Mouse (Mus musculus) spleen, postnatal 14 days (tissue): ENCODE measurements around the gene Slc6a5.
"Not testable (repeated sequence)": the region's sequence is repeated elsewhere in the genome, so short reads cannot be mapped to it uniquely, and the experiment has no call there.

ENCODE experiments used
- DNase-seq, 2 experiments: peaks; one replicate each; pipeline ENCODE4 v3.0.0; 2021 to 2022; ENCODE audit warnings: low spot score in 2 of 2

The Slc6a5 gene

DNA sequence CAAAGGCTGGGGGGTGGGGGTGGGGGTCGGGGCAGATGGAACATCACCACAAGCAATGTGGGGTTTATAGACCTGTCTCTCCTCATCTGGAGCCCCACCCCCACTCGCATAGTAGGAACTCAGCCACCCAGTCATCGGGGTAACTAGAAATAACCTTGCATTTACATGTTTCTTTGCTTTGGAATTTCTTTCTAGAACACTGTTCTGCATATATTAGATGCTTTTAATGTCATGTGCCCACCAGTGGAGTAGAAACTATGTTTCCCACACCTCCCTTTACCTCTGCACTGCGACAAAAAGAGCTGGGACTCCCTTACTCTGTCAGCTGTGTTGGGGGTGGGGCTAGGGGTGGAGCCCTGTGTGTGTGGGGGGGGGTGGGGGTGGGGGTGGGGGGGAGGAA lies 3.2 kb downstream of the Slc6a5 start:
- no peak for DNase-seq

DNA sequence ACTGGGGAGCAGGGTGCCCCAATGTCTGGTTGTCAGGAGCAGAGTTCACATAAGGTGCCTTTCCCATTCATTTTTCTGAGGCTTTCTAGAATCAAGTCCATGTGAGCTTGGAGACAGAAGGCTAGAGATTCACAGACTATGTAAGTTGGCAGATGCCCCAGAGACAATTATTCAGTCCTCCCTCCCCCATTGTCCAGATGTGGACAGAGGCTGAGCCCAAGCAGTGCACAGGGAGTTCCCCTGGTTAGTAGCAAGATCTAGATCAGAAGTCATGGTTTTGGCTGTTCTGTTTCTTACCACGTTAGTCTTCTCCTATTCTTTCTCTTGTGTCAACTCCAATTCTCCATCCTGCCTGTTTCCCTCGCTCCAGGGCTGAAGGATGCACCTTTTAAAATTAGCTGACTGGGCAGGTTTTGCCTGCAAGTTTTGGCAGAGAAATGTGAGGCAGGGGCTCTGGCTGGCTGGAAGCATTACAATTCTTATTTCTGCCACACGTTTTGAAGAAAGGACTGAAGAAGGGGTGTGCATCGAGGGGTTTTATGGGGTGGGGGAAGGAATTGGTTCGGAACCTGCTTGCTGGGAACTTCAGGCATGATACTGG lies 3.9 kb downstream of the Slc6a5 start:
- DNase-seq: no peak

DNA sequence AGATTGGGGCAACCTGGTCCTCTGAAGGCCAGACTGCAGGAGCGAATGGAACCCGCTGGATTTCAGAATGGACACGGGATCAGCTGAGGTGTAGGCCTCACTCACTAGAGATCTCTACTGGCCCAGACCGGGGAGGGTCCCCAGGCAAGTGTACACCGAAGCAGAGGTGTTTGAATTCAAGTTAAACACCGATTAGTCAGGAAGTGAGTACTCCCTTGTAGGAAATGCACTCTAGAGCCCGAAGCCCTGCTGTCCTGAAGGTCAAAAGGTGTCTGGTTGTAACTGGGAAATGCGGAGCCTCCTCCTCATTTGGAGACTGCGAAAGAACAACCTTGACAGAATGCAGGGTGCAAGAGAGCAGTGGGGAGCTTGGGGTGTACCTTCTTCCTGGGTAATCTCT lies 5.0 kb downstream of the Slc6a5 start:
- no peak for DNase-seq

DNA sequence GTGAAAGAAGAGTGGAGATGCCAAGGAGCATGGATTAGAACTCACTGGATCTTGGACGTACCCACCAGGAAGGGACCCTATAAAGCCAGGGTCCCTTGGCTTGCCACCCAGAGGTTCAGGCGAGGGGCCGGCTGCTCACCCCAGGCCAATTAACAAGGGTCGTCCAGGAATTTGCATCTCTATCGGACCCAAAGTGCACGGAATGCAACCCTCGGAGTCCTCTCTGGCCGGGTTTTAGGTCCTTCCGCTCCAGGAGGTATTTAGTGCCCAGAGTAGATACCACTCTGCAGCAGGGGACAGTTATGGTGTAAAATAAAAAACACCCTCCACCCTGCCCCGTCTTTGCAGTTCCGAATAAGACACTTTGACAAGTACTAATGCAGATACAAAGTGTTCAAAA lies 5.5 kb downstream of the Slc6a5 start:
- no peak for DNase-seq

DNA sequence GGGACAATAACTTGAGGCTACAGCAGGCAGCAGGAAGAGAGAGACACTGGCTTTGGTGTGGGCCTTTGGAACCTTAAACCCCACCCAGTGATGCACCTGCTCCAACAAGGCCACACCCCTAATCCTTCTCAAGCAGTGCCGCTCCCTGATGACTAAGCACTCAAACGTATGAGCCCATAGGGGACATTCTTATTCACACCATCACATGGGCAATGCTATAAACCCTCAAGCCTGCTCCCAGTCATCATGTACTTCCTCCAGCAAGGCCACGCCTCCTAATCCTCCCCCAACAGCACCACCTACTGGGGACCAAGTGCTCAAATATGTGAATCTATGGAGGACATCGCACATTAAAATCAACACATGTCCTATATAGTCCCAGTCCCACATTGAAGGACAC lies 9.5 kb downstream of the Slc6a5 start:
- DNase-seq: no peak

DNA sequence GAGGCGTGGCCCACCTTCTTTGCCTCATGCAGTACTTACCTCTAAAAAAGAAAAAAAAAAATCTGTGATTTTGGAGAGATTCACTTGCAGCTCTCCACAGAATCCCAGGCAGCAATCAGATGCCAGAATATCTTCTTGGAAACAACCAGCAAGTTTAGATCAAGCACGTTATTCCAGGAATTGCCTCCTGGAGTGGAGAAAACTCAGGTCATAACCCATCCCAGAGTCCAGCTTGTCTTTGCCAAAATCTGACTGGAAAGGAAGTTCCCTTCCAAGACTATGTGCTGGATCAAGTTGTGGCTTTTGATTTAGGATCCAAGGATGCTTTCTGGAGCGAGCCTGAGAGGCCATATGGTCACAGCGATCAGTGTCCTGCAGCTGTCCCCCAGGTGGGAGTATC lies 10.8 kb downstream of the Slc6a5 start:
- DNase-seq: no peak

DNA sequence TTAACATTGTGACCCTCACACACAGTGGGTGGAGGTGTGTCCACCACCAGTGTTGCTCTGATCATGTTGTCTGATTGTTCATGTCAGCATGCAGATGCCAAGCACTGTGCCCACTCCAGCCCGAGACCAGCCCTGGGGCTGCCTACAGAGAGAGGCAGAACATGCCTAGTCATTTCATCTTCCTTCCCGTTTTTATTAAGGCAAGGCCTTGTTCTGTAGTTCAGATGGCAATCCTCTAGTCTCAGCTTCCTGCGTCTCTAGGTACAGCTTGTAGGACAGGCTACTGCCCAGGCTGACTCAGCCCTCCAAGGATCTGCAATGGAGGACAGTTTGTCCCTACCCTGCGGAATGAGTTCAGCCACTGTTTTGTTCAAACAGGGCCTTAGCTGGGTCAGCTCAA lies 13.0 kb downstream of the Slc6a5 start:
- DNase-seq: no peak

DNA sequence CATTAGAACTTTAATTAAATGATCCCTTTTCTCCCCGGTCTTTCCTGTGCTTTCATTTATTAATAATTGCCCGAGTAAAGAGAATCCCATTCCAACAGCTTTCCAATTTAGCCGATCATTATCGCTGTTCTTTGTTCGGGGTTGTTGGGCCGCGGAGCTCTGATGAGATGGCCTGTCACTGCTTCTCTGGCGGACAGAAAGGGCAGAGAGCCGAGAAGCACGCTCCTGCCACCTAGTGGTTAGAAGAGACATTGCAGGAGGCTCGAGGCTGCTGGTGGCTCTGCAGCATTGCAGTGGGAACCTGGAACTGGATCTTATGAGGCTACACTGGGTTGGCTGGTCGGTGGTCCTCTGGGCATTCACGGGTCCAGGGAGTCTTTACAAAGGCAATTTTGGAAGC lies 13.4 kb downstream of the Slc6a5 start:
- peak; percentile 11 to 54 for DNase-seq

DNA sequence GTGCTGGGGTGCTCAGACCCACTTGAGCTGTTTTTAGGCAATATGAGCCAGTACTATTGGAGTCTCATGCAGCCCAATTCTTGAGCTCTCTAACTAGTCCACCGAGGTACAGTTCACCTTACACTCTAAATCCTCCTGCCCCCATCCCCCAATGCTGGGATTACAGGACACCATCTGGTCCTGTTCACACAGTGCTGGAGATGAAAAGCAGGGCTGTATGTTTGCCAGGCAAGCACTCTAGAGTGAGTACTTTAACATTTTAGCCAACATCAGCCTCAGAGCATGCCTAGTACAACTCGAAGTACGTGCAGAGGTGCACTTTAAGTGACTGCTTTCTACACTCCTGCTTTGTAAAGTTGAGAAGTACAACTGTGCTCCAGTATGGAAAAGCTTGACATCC lies 18.6 kb downstream of the Slc6a5 start:
- no peak for DNase-seq

DNA sequence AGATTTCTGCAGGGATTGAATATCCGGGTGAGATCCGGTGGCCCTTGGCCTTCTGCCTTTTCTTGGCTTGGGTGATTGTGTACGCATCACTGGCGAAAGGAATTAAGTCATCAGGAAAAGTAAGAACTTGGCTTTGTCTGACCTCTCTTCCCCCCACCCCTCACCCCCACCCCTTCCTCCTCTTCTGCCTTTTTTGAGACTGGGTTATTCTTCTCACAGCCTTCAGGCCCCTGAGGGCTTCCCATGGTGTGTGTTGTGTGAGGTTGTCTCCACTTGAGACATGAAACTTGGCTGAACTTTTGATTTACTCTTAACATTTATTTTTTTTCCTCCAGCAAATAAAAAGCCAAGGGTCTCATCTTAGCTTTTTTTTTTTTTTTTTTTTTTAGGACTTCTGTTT lies 20.1 kb downstream of the Slc6a5 start:
- DNase-seq: no peak

DNA sequence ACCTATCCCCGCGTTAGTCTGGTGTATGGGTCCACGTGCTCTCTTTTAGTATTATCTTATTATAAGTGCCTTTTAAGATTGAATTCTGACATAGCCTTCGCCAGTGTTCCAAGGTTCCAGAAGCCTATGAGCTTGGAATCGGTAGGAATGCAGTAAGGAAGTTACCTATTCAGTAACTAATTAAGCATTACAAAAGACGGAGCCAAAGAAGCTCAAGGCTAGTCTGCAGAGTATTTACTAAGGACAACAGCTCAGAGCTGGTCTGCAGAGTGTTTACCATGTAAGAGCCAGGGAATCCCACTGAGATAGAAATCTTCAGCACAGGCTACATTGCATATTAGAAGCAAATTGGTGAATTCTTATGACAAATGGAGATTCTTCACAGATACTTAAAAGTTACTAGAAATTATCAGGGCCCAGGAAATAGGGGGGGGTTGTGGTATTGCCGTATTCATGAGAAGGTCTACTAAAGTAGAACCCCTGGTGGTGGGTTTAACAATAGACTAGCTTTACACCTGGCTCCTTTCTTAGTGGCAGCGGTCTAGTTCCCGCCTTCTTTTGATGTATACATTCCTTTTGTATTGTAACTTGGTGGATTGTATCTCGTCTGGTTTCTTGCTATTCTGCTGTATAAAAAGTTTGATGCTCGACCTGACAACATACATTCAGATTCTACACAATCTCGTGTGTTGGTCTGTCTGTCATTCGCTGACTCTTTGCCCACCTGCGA lies 23.6 kb downstream of the Slc6a5 start:
- DNase-seq: not testable (repeated sequence)

DNA sequence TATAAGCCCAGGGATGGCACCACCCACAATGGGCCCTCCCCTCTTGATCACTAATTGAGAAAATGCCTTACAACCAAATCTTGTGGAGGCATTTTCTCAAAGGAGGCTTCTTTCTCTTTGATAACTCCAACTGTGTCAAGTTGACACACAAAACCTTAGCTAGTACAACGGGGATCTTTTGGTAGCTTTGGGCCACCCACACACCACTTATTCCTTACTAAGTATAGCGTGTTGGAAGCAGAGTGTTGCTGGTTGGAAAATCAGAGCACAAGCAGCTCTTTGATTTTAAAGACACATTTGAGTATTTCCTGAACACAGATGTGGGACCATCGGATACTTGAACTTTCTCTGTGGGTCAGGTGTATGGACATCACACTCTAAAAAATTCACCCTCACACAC lies 26.9 kb downstream of the Slc6a5 start:
- no peak for DNase-seq

DNA sequence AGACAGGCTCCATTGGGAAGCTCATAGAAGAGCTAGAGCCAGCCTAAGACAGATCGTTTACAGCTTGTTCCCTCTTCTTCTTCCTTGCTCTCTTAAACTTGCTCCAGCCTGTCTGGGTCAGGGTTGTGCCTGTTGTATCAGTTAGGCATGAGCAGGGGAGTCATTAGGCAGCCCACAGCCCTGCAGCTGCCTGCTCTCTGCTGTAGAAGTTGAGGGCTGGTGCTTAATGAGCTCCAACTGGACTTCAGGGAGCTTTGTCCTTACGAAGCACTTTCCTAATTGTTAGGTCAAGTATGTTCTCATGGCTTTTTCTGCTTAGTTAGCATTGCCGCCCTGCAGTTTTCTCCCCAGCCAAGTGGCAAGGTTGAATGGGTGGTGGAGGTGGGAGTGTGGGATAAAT lies 32.1 kb downstream of the Slc6a5 start:
- no peak for DNase-seq

DNA sequence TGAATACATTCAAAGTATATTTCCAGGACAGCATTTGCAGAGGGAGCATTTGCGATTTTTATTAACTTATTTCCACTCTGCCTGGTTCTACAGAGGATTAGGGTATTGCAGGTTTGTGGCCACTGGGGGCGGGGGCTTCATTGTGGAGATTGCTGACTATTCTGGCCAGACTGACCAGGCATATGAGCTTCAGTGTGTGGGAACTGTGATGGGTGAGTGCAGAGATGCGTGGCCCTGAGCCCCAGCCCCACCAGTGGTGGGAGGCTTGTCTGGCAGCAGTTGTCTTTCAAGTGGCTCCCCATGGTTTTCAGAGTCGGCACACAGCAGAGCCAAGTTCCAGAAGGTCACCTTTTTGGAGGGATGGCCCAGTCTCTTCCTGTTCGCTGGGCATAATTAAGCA lies 32.5 kb downstream of the Slc6a5 start:
- no peak for DNase-seq

DNA sequence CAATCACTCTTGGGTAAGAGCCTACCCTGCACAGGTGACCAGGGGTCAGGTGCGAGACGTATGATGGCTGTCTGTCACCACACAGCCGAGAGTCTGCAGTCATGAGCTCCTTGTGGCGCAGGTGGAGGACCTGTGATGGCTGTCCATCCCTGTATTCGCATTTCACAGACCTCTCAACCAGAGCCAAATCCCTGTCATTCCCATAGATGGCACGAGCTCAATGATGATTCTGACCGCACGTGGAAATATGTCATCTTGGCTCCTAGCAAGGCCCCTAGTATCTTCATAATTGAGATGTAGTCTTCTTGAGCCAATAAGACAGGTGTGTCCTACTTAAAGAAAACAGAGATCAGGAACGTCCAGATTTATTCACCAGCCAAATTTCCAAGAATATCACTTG lies 36.7 kb downstream of the Slc6a5 start:
- DNase-seq: no peak

DNA sequence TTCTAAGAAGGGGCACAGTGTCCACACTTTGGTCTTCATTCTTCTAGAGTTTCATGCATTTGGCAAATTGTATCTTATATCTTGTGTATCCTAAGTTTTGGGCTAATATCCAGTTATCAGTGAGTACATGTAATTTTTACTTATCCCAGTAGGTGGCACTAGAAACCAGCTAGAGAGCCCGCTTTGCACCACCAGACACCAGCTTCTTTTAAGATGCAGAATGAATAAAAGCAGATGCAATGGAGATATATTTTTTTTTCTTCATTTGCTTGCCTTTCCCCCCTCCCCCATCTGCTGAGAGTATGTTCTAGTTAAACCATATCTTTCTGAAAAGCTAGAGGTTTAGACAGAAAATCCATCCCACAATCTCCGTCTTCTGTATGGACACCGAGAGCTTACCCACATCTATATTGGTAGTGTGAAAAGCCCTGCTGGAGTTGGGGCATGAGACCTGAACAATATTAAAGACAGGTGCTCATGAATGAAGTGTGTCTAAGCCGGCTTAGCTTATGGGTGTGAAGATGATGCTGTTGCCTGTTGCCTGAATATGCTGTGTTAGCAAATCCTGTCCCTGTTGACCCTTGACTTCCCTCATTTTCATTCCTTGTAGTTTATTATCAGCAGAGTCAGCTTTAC lies 43.7 kb downstream of the Slc6a5 start:
- DNase-seq: no peak

DNA sequence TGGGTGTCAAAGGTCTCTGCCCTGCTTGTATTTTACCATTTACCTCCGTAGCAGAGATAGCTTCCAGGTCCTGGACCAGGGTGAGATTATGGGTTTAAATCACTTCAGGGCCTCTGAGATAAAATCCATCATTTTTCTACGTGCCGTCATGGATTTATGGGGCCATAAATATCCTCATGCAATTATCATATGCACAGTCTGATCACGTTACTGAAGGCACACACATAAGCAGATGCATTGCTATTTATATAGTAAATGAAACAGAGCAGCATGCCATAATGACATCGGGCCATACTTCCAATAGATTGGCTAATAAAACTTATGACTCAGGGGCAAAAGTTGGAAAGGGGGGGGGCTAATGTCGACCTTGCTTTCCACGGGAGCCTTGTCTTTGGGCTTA lies 44.9 kb downstream of the Slc6a5 start:
- no peak for DNase-seq

DNA sequence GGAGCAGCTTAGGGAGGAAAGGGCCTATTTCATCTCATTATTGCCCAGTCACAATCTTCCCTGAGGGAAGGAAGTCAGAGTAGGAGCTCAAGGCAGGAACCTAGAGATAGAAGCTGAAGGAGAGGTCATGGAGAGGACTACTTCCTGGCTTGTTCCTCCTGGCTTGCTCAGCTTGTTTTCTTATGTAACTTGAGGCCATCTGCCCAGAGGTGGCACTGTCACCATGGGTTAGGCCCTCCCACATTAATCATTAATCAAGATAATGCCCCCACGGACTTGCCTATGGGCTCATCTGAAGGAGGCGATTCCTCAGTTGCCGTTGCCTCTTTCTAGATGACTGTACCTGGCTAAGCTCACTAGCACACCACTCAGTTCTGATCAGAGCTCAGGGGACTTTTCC lies 47.2 kb downstream of the Slc6a5 start:
- DNase-seq: no peak

DNA sequence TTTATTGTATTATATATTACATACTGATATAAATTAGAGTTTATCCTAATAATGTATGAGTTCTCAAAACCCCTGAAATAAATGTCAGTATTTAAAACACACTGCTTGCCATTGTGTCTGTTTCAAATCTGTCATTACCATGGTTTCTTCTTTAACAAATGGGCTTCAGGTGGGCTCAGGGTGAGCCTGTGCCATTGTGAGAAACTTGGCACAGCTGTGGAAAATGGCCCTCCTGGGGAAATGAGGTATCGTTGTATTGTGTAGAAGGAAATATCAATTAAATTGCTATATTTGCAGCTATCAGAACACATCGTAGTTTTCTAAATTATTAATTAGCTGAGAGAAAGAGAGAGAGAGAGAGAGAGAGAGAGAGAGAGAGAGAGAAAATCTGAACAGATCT lies 53.8 kb downstream of the Slc6a5 start:
- no peak for DNase-seq

DNA sequence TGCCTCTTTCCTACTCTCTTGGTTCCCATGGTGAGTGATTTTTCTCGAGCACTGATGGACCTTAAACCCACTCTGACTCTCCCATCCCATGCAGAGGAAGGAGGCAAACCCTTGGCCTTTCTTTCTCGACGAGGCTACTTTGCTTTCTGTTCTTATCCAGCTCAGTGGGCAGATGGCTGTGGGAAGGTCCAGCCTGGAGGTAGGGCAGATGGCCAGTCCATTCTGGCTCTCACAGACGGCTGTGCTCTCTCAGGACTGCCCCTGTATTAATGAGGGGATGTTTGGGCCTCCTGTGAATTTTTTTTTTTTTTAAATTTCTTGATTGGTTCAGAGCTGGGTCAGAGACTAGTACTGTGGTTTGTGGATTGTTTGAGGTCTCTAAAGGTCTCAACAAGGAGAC lies 59.6 kb downstream of the Slc6a5 start:
- no peak for DNase-seq

DNA sequence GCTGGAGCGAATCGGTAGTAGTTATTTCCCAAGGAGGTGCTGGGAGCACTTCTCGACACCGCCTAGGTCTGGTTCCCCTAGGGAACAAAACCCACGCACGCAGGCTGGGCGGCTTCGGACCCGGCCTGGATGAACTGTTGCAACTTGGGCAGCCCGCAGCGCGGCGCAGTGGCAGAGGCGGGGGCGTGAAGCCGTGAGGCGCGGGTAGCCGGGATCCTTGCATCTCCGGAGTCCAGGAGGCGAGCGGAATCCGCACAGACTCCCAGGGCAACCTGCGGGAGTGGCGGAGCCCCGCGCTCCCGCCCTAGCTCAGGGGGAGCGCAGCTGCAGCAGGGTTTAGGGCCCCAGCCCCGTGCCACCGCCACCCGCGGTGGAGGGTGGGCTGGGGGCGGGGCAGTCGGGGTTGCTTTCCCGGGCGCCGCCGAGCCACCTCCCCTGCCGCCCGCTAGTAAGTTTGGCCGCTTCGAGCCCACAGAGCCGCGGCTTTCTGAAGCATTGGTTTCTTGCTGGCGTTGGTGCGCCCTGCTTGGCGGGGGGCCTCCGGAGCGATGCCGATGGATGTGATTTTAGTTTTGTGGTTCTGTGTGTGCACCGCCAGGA lies 65.0 kb downstream of the Slc6a5 start, which contains the start of gene Nell1:
TSS of gene Nell1 (plus strand) at position 24 of the 600 bp plus-strand sequence.
- DNase-seq: no peak

DNA sequence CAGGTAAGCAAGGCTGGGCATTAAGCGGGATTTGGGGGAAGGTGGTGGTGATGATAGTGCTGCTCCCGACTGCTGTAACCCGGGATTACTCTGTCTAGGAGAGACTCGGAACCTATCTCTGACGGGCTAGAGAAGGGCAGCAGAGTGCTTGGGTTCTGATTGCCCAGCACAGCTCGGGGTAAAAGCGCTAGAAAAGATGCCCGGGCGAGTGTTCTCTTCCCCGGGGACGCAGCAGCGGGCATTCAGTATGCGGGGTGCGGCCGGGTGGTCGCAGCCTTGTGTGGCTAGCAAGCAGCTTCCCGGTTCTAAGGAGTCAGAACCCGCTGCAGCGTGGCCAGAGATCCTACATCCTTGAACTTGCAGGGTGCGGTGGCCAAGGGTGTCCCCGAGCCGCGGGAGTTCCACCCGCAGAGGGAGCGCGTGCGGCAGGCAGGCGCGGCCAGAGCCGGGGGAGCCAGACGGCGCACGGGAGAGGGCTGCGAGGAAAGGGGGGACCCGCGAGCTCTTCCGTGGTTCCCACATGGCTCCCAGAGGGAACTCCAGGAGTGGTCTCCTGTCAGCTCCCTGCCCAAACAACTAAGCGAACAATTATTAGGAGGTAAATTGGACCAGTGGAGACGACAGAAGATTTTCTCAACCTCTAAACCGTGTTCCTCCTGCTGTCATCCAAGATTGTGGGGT lies 65.6 kb downstream of the Slc6a5 start:
- no peak for DNase-seq
